Mouse (Mus musculus) intestine, postnatal 0 days (tissue): ENCODE measurements around the gene Hsph1. TPM values are rescaled to one million over a fixed set of nuclear protein-coding genes. Genes with fewer than 3 reads are reported as not detected.

Experiments
- ATAC-seq: fragments of 200-750 bp; cut with Nextera tagmentation; 2 replicates; pipeline ENCODE4 v1.8.0; 2017; ENCODE audit warnings: mild to moderate bottlenecking, moderate TSS enrichment, moderate library complexity
- H3K27ac ChIP-seq: fragments of 300-500 bp; sonication (generic); 2 replicates; pipeline ENCODE4 v1.5.1; 2014; ENCODE audit warnings: mild to moderate bottlenecking, low read depth, low read length, moderate library complexity
- H3K27me3 ChIP-seq: fragments of 300-500 bp; sonication (generic); replicated peaks from 2 replicates; pipeline ENCODE4 v1.6.1; 2014; ENCODE audit warnings: low read length, mixed read lengths; ENCODE audit not compliant: control insufficient read depth, insufficient read depth
- H3K36me3 ChIP-seq: fragments of 300-500 bp; sonication (generic); 2 replicates; pipeline ENCODE4 v1.6.1; 2014; ENCODE audit warnings: mild to moderate bottlenecking, moderate library complexity; ENCODE audit not compliant: control insufficient read depth, insufficient read depth
- H3K4me1 ChIP-seq: fragments of 300-500 bp; sonication (generic); replicated peaks from 2 replicates; pipeline ENCODE4 v1.6.1; 2014; ENCODE audit warnings: antibody characterized with exemption, low read length, mixed read lengths; ENCODE audit not compliant: control insufficient read depth, insufficient read depth
- H3K4me2 ChIP-seq: fragments of 300-500 bp; sonication (generic); replicated peaks from 2 replicates; pipeline ENCODE4 v1.6.1; 2014; ENCODE audit warnings: low read depth, mild to moderate bottlenecking, moderate library complexity
- H3K4me3 ChIP-seq: fragments of 300-500 bp; sonication (generic); 2 replicates; pipeline ENCODE4 v1.5.1; 2014; ENCODE audit warnings: low read depth, low read length
- H3K9ac ChIP-seq: fragments of 300-500 bp; sonication (generic); 2 replicates; pipeline ENCODE4 v1.6.1; 2014; ENCODE audit warnings: mild to moderate bottlenecking, low read depth, low read length
- H3K9me3 ChIP-seq: fragments of 300-500 bp; sonication (generic); 2 replicates; pipeline ENCODE4 v1.6.1; 2016; ENCODE audit warnings: mixed run types; ENCODE audit not compliant: control insufficient read depth
- CTCF ChIP-seq: sonication (generic); IDR thresholded peaks from 2 replicates; pipeline ENCODE4 v1.5.1; 2016; ENCODE audit warnings: low read depth, mild to moderate bottlenecking, control low read depth, antibody characterized with exemption, moderate library complexity
- WGBS: fragments of 180-500 bp; shearing (Covaris S2); extraction: QIAGEN DNeasy Blood & Tissue Kit; methylation state at CpG from one replicate; pipeline ENCODE4 v1.1.7; 2014; 5-methylcytosine and 5-hydroxymethylcytosine counted together
- polyA plus RNA-seq: library from polyadenylated mRNA; unstranded; fragments of >200 nt; fragmentation: Nextera tagmentation; extraction: Ambion mirVana; gene quantifications from 2 replicates; pipeline ENCODE4 v1.2.1, GENCODE M21; 2015

Hsph1 gene
- polyA plus RNA-seq, 1 experiment from 2014 or later: 9.0 TPM

DNA sequence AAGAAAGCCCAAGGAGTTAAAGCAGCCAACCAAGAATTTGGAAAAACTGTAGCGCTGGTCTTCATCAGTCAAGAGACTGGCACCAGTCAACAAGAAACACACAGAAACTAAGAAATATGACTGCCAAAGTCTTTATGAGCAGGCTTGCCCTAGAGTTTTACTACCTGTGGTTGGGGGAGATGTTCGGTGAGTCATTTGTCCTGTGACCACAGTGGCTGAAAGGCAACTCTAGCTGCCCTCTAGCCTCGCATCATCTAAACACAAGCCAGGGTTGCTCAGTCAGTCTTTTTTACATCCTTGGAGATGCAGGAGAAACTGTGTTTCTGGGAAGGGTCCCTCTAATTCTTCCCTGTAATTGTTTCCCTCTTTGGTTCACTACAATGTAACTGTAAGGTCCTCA is 41.0 kb upstream of the Hsph1 start:
- Histone ChIP-seq H3K27me3 (no peaks in the 10 kb centered on the region), H3K36me3 (no peaks in the 10 kb centered on the region), H3K27ac (no peak overlapping the region), H3K9me3 (no peaks in the 10 kb centered on the region), H3K4me1 (no peaks in the 10 kb centered on the region), H3K4me2 (no peak overlapping the region), H3K4me3 (no peak overlapping the region), H3K9ac (no peak overlapping the region)
- no peak for ATAC-seq
- no peak for TF ChIP-seq CTCF
- WGBS: 90% methylated on average over 3 of the region's 3 CpGs

- H3K27me3 ChIP-seq: no peaks in the 10 kb centered on the region
- no peak for ATAC-seq
- H3K4me3 ChIP-seq: no peak overlapping the region
- no peaks in the 10 kb centered on the region for H3K9me3 ChIP-seq
- 87% methylated on average over 5 of the region's 5 CpGs for WGBS
- no peaks in the 10 kb centered on the region for H3K4me1 ChIP-seq
- no peak overlapping the region for H3K4me2 ChIP-seq
- H3K27ac ChIP-seq: no peak overlapping the region
- H3K36me3 ChIP-seq: no peaks in the 10 kb centered on the region
- no peak for TF ChIP-seq CTCF
- H3K9ac ChIP-seq: no peak overlapping the region
Observed at GRCm38 (mm10) chr5:149663417-149663816, 27.2 kb upstream of the Hsph1 start.

DNA sequence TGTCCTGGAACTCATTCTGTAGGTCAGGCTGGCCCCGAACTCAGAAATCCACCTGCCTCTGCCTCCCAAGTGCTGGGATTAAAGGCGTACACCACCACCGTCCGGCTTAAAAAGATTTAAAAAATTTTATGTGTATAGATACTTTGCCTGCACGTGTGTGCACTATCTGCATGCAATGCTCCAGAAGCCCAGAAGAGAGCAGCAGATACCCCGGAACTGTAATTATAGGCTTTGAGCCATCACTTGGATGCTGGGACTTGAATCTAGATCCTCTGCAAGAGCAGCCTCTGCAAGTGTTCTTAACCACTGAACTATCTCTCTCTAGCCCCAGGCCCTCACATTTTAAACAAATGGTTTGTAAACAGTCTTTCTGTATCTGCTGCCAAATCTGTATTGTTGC is 26.8 kb upstream of the Hsph1 start:
- Histone ChIP-seq H3K9ac (no peak overlapping the region), H3K4me2 (no peak overlapping the region), H3K27me3 (no peaks in the 10 kb centered on the region), H3K9me3 (no peaks in the 10 kb centered on the region), H3K36me3 (no peaks in the 10 kb centered on the region), H3K27ac (no peak overlapping the region), H3K4me1 (no peaks in the 10 kb centered on the region), H3K4me3 (no peak overlapping the region)
- ATAC-seq: no peak
- TF ChIP-seq CTCF: peak; percentile 23; the same call in 1 of the 2 replicates
- 91% methylated on average over 6 of the region's 6 CpGs for WGBS

GRCm38 (mm10) chr5:149661428-149661827 is 25.3 kb upstream of the Hsph1 start:
- no peak for TF ChIP-seq CTCF
- no peak overlapping the region for H3K4me3 ChIP-seq
- H3K36me3 ChIP-seq: no peaks in the 10 kb centered on the region
- no peak overlapping the region for H3K4me2 ChIP-seq
- H3K9me3 ChIP-seq: no peaks in the 10 kb centered on the region
- H3K27ac ChIP-seq: no peak overlapping the region
- ATAC-seq: no peak
- WGBS: 88% methylated on average over 6 of the region's 6 CpGs
- no peak overlapping the region for H3K9ac ChIP-seq
- H3K4me1 ChIP-seq: no peaks in the 10 kb centered on the region
- no peaks in the 10 kb centered on the region for H3K27me3 ChIP-seq

GRCm38 (mm10) chr5:149659414-149659780 is 23.2 kb upstream of the Hsph1 start:
- WGBS: 62% methylated on average over 9 of the region's 9 CpGs
- Histone ChIP-seq H3K4me3 (no peak overlapping the region), H3K9ac (no peak overlapping the region), H3K9me3 (no peaks in the 10 kb centered on the region), H3K36me3 (no peaks in the 10 kb centered on the region), H3K4me2 (no peak overlapping the region), H3K27ac (no peak overlapping the region), H3K27me3 (no peaks in the 10 kb centered on the region), H3K4me1 (no peaks in the 10 kb centered on the region)
- no peak for ATAC-seq
- TF ChIP-seq CTCF: no peak

- Histone ChIP-seq H3K4me3 (no peak overlapping the region), H3K27ac (no peak overlapping the region), H3K9me3 (no peaks in the 10 kb centered on the region), H3K9ac (no peak overlapping the region), H3K36me3 (no peaks in the 10 kb centered on the region), H3K27me3 (no peaks in the 10 kb centered on the region), H3K4me2 (no peak overlapping the region), H3K4me1 (no peaks in the 10 kb centered on the region)
- no peak for ATAC-seq
- no peak for TF ChIP-seq CTCF
- 63% methylated on average over 9 of the region's 9 CpGs for WGBS
Observed at GRCm38 (mm10) chr5:149658741-149659413, 22.7 kb upstream of the Hsph1 start.

GRCm38 (mm10) chr5:149658022-149658421 is 21.8 kb upstream of the Hsph1 start:
- Histone ChIP-seq H3K9ac (no peak overlapping the region), H3K4me2 (no peak overlapping the region), H3K4me1 (no peaks in the 10 kb centered on the region), H3K27ac (no peak overlapping the region), H3K27me3 (no peaks in the 10 kb centered on the region), H3K4me3 (no peak overlapping the region), H3K36me3 (no peaks in the 10 kb centered on the region), H3K9me3 (no peaks in the 10 kb centered on the region)
- WGBS: 66% methylated on average over 3 of the region's 3 CpGs
- no peak for ATAC-seq
- peak; percentile 16; the same call in 1 of the 2 replicates for TF ChIP-seq CTCF
